ENCODE assay signal across 8 mouse cellular contexts in the genomic region with DNA sequence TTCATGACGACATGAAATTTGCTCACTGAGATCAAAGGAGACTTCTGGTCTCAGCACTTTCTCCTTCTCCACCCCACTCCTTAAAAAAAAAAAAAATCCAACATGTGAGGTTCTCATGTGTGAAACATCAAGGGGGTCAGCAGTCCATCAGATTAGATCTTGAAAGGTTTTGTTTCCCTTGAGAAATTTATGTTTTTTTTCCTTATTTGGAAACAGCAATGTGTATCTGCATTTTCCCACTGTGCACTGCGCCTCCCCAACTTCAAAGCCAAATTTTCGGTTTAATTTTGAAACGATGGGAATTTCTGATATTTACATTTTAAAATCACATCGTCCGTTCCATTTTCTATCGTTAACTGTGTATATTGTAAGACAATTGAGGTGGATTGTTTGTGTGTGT. TPM values are rescaled to one million over a fixed set of nuclear protein-coding genes. Genes with fewer than 3 reads are reported as not detected.
A peak's percentile ranks its signal among the peaks of the same experiment; 100 is the strongest.
DNase-seq lines count a peak whose midpoint lies in the region; ATAC-seq lines count a peak whose summit lies in the region.

No protein-coding gene starts in this region.

- ATAC-seq in erythroblast, adult 5-6 weeks (replicated peaks; ENCODE audit: low FRiP score, poor library complexity, severe bottlenecking) = no peak
- no peak for ATAC-seq in forebrain, embryonic 13.5 days
- no peak for ATAC-seq in liver, embryonic 12.5 days

- 7% methylated on average over 7 of the region's 7 CpGs for WGBS in forebrain, embryonic 13.5 days
- 12% methylated on average over 7 of the region's 7 CpGs for WGBS in liver, embryonic 12.5 days (ENCODE audit: insufficient replicate concordance)

- H3K27me3 ChIP-seq in erythroblast, embryonic 14.5 days (ENCODE audit: control insufficient read depth) = peaks cover 3% of the 10 kb centered on the region
- no peaks in the 10 kb centered on the region for H3K27me3 ChIP-seq in forebrain, embryonic 13.5 days
- H3K27me3 ChIP-seq in liver, embryonic 12.5 days (replicated peaks) = peaks cover 6% of the 10 kb centered on the region; the same call in 1 of the 2 replicates

- H3K36me3 ChIP-seq in erythroblast, embryonic 14.5 days (ENCODE audit: control insufficient read depth) = peaks cover 2% of the 10 kb centered on the region; the same call in 1 of the 2 replicates
- no peaks in the 10 kb centered on the region for H3K36me3 ChIP-seq in forebrain, embryonic 13.5 days (ENCODE audit: poor library complexity, severe bottlenecking)
- H3K36me3 ChIP-seq in liver, embryonic 12.5 days = no peaks in the 10 kb centered on the region

- H3K27ac ChIP-seq in forebrain, embryonic 13.5 days = peak overlapping the region; percentile 98
- peak overlapping the region; percentile 85 for H3K27ac ChIP-seq in liver, embryonic 12.5 days

- H3K9ac ChIP-seq in forebrain, embryonic 13.5 days = peak overlapping the region; percentile 74
- peak overlapping the region; percentile 95 for H3K9ac ChIP-seq in liver, embryonic 12.5 days

- peak overlapping the region; percentile 99 for H3K4me3 ChIP-seq in erythroblast, embryonic 14.5 days (replicated peaks)
- H3K4me3 ChIP-seq in forebrain, embryonic 13.5 days = peak overlapping the region; percentile 99
- H3K4me3 ChIP-seq in liver, embryonic 12.5 days = peak overlapping the region; percentile 99

- H3K4me2 ChIP-seq in forebrain, embryonic 13.5 days = peak overlapping the region; percentile 55
- H3K4me2 ChIP-seq in liver, embryonic 12.5 days = peak overlapping the region; percentile 73

- peaks cover 32% of the 10 kb centered on the region for H3K4me1 ChIP-seq in erythroblast, embryonic 14.5 days (ENCODE audit: control insufficient read depth)
- peaks cover 22% of the 10 kb centered on the region; the same call in 1 of the 2 replicates for H3K4me1 ChIP-seq in forebrain, embryonic 13.5 days
- H3K4me1 ChIP-seq in liver, embryonic 12.5 days = peaks cover 24% of the 10 kb centered on the region

- H3K9me3 ChIP-seq in erythroblast, embryonic 14.5 days (ENCODE audit: control insufficient read depth, low read length) = peaks cover 2% of the 10 kb centered on the region; the same call in 1 of the 2 replicates
- no peaks in the 10 kb centered on the region for H3K9me3 ChIP-seq in forebrain, embryonic 13.5 days (replicated peaks)
- H3K9me3 ChIP-seq in liver, embryonic 12.5 days (replicated peaks) = no peaks in the 10 kb centered on the region

- peak; percentile 35 for DNase-seq in CD4-positive helper T cell, adult 2 months (ENCODE audit: low read depth, low spot score)
- no peak for DNase-seq in urinary bladder, postnatal 25 days (ENCODE audit: low spot score)
- DNase-seq in right cerebral cortex, postnatal 36 days (ENCODE audit: low spot score in 2 of 2) = no peak
- no peak for DNase-seq in right cerebral cortex, postnatal 4 days

RNA-seq across cellular contexts. Expression of a gene that starts 1.0 kb away (rescaled TPM):
- 0.87 and 0.88 TPM in 2 replicates for polyA plus RNA-seq in erythroblast, embryonic 14.5 days (2012)
- total RNA-seq in erythroblast, adult 5-6 weeks (2015; ENCODE audit: low replicate concordance) = 7.5 and 7.7 TPM in 2 replicates
- total RNA-seq in erythroblast, adult 5-6 weeks (2017; ENCODE audit: low replicate concordance) = 12.1 and 18.4 TPM in 2 replicates
- 26.9 and 28.5 TPM in 2 replicates for polyA plus RNA-seq in forebrain, embryonic 13.5 days (2015; fragmentation: Nextera tagmentation; extraction: Ambion mirVana)
- polyA plus RNA-seq in liver, embryonic 12.5 days (2016; fragmentation: Nextera tagmentation; extraction: Ambion mirVana) = 18.8 and 20.1 TPM in 2 replicates

RNA-seq across cellular contexts. Expression of a gene that starts 9.9 kb away (rescaled TPM):
- 1.1 and 1.9 TPM in 2 replicates for polyA plus RNA-seq in erythroblast, embryonic 14.5 days (2012)
- total RNA-seq in erythroblast, adult 5-6 weeks (2015; ENCODE audit: low replicate concordance) = 6.3 and 17.7 TPM in 2 replicates
- 5.5 and 12.5 TPM in 2 replicates for total RNA-seq in erythroblast, adult 5-6 weeks (2017; ENCODE audit: low replicate concordance)
- 69.2 and 77.7 TPM in 2 replicates for polyA plus RNA-seq in forebrain, embryonic 13.5 days (2015; fragmentation: Nextera tagmentation; extraction: Ambion mirVana)
- 40.8 and 41.9 TPM in 2 replicates for polyA plus RNA-seq in liver, embryonic 12.5 days (2016; fragmentation: Nextera tagmentation; extraction: Ambion mirVana)

Comparison
In these comparisons a context has a peak if more than half of its experiments do, and no peak if none do; other contexts are left out.
1. RNA of a gene that starts 1.0 kb away (polyA plus RNA-seq): 26.9 to 28.5 TPM in forebrain, embryonic 13.5 days and 18.8 to 20.1 TPM in liver, embryonic 12.5 days; 0.87 to 0.88 TPM in erythroblast, embryonic 14.5 days; every median in the first group is over 10 times any median in the second.
2. RNA of a gene that starts 9.9 kb away (polyA plus RNA-seq): 69.2 to 77.7 TPM in forebrain, embryonic 13.5 days and 40.8 to 41.9 TPM in liver, embryonic 12.5 days; 1.1 to 1.9 TPM in erythroblast, embryonic 14.5 days; every median in the first group is over 10 times any median in the second.
3. Peak in every context shown above with its lines, with median percentiles within 50 percentile points of each other: H3K4me3 ChIP-seq.